Mouse (Mus musculus) naive thymus-derived CD4-positive, alpha-beta T cell, adult 2 months (primary cell): ENCODE data around the gene Psmd5.
A peak's percentile ranks its signal among the peaks of the same experiment; 100 is the strongest.
"Not testable (repeated sequence)": the region's sequence is repeated elsewhere in the genome, so short reads cannot be mapped to it uniquely, and the experiment has no call there.

Experiments
- DNase-seq: peaks from one replicate; pipeline ENCODE4 v3.0.0-alpha.2; 2011; ENCODE audit warnings: low read depth

The Psmd5 gene

GRCm38 (mm10) chr2:34826460-34827231 lies 48.1 kb downstream of the Psmd5 start:
- no peak for DNase-seq

- peak; percentile 91 for DNase-seq
Observed at GRCm38 (mm10) chr2:34825827-34826459, 48.8 kb downstream of the Psmd5 start, which contains the start of gene Fbxw2. Gene Fbxw2 (minus strand): TSS chr2:34826311.

- DNase-seq: no peak
Observed at GRCm38 (mm10) chr2:34818492-34818891, 56.3 kb downstream of the Psmd5 start.

- not testable (repeated sequence) for DNase-seq
Observed at GRCm38 (mm10) chr2:34815893-34816292, 58.9 kb downstream of the Psmd5 start.

- DNase-seq: no peak
Observed at GRCm38 (mm10) chr2:34812706-34813105, 62.1 kb downstream of the Psmd5 start.

GRCm38 (mm10) chr2:34810775-34811174 lies 64.0 kb downstream of the Psmd5 start:
- no peak for DNase-seq

GRCm38 (mm10) chr2:34809568-34809967 lies 65.2 kb downstream of the Psmd5 start:
- DNase-seq: no peak

- DNase-seq: no peak
Observed at GRCm38 (mm10) chr2:34808057-34808456, 66.7 kb downstream of the Psmd5 start.

- DNase-seq: no peak
Observed at GRCm38 (mm10) chr2:34805364-34805950, 69.3 kb downstream of the Psmd5 start.

GRCm38 (mm10) chr2:34804815-34805214 lies 70.0 kb downstream of the Psmd5 start:
- DNase-seq: no peak

- no peak for DNase-seq
Observed at GRCm38 (mm10) chr2:34804172-34804571, 70.6 kb downstream of the Psmd5 start.

- DNase-seq: no peak
Observed at GRCm38 (mm10) chr2:34803746-34804145, 71.0 kb downstream of the Psmd5 start.

- DNase-seq: peak; percentile 62
Observed at GRCm38 (mm10) chr2:34802565-34803245, 72.1 kb downstream of the Psmd5 start.

GRCm38 (mm10) chr2:34801516-34802482 lies 73.0 kb downstream of the Psmd5 start:
- DNase-seq: peak; percentile 99

- no peak for DNase-seq
Observed at GRCm38 (mm10) chr2:34800371-34800770, 74.4 kb downstream of the Psmd5 start.
